Comparison of ENCODE assay signal across 22 mouse cellular contexts in the genomic region with DNA sequence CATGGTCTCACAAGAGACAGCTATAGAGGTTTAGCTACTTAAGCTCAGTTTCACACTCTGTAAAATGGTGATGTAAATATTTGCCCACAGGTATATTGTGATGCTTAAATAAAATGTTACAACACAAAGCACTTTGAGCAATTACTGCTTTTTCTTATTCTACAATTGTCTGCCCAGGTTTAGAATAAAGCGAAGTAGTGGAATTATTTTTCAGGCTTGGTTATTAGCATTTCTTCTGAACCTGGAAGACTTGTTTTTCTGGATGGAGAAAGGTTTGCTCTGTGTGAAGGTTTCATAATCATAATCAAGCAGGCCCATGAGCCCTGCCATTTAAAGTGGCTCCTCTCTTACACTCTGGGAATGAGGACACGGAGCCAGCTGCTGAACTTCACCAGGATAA. TPM values are rescaled to one million over a fixed set of nuclear protein-coding genes. Genes with fewer than 3 reads are reported as not detected.
DNase-seq lines count a peak whose midpoint lies in the region; ATAC-seq lines count a peak whose summit lies in the region.
"Had no signal": no experiment of that assay in that cellular context is flagged by ENCODE, and none has a peak within 500 bp of the region (broad histone marks: within the 10 kb centered on the region; RNA-seq: fewer than 3 reads in every experiment).

A gene (plus strand): TSS at position 301 of the 400 bp plus-strand sequence.

- H3K27me3 ChIP-seq in kidney, embryonic 14.5 days (ENCODE audit: control insufficient read depth, insufficient read depth, low read length), result no peaks in the 10 kb centered on the region
- H3K27me3 ChIP-seq in stomach, embryonic 15.5 days (replicated peaks), result no peaks in the 10 kb centered on the region

- no peak within 1 kb of the TSS for H3K27ac ChIP-seq in kidney, embryonic 14.5 days (ENCODE audit: low read depth, low read length)
- no peak within 1 kb of the TSS for H3K27ac ChIP-seq in stomach, embryonic 15.5 days
- H3K27ac ChIP-seq: hindbrain, embryonic 15.5 days; limb, embryonic 12.5 days; liver, embryonic 12.5 days; midbrain, embryonic 13.5 days had no signal

- H3K4me3 ChIP-seq in kidney, embryonic 14.5 days (ENCODE audit: low read length), result no peak within 1 kb of the TSS
- no peak within 1 kb of the TSS for H3K4me3 ChIP-seq in stomach, embryonic 15.5 days (replicated peaks)
- H3K4me3 ChIP-seq: hindbrain, embryonic 15.5 days; limb, embryonic 12.5 days; liver, embryonic 12.5 days; midbrain, embryonic 13.5 days had no signal

- no peaks in the 10 kb centered on the region for H3K9me3 ChIP-seq in kidney, embryonic 14.5 days (ENCODE audit: control insufficient read depth, low read length)
- no peaks in the 10 kb centered on the region for H3K9me3 ChIP-seq in stomach, embryonic 15.5 days
- H3K9me3 ChIP-seq: hindbrain, embryonic 15.5 days; limb, embryonic 12.5 days; liver, embryonic 12.5 days; midbrain, embryonic 13.5 days had no signal

- no peaks in the 10 kb centered on the region for H3K36me3 ChIP-seq in kidney, embryonic 14.5 days (ENCODE audit: control insufficient read depth, insufficient read depth, low read length)
- H3K36me3 ChIP-seq in stomach, embryonic 15.5 days, result no peaks in the 10 kb centered on the region
- H3K36me3 ChIP-seq: hindbrain, embryonic 15.5 days; limb, embryonic 12.5 days; liver, embryonic 12.5 days; midbrain, embryonic 13.5 days had no signal

- WGBS in kidney, embryonic 14.5 days, result 85% methylated on average over 2 of the region's 2 CpGs
- WGBS in stomach, embryonic 15.5 days, result 91% methylated on average over 2 of the region's 2 CpGs

- no peak within 1 kb of the TSS for H3K9ac ChIP-seq in kidney, embryonic 14.5 days (ENCODE audit: low read depth, low read length)
- H3K9ac ChIP-seq in stomach, embryonic 15.5 days, result no peak within 1 kb of the TSS
- H3K9ac ChIP-seq: hindbrain, embryonic 15.5 days; limb, embryonic 12.5 days; liver, embryonic 12.5 days; midbrain, embryonic 13.5 days had no signal

- no peak for DNase-seq in adrenal gland, postnatal 10 days
- DNase-seq in adrenal gland, adult 2 months, result no peak
- no peak for DNase-seq in kidney, postnatal 10 days
- DNase-seq in adrenal gland, postnatal 4 days (ENCODE audit: low spot score in 2 of 2), result no peak
- DNase-seq in urinary bladder, postnatal 10 days (ENCODE audit: low spot score), result no peak
- DNase-seq: cerebellum, adult 8-10 months; cerebellum, postnatal 36 days; gastrocnemius, postnatal 14 days; heart, adult 11 months; thymus, postnatal 14 days had no signal

- ATAC-seq in kidney, embryonic 14.5 days (ENCODE audit: low FRiP score, low TSS enrichment), result no peak
- no peak for ATAC-seq in stomach, embryonic 15.5 days (ENCODE audit: insufficient read depth, low FRiP score, low read depth)
- ATAC-seq: activated CD4-positive, CD25-positive, alpha-beta regulatory T cell, adult 4 months; forebrain, embryonic 16.5 days; liver, embryonic 12.5 days; midbrain, embryonic 13.5 days had no signal

- H3K4me2 ChIP-seq in kidney, embryonic 14.5 days (replicated peaks; ENCODE audit: low read depth, low read length), result no peak within 1 kb of the TSS
- no peak within 1 kb of the TSS for H3K4me2 ChIP-seq in stomach, embryonic 15.5 days
- H3K4me2 ChIP-seq: heart, embryonic 11.5 days; hindbrain, embryonic 15.5 days; limb, embryonic 12.5 days; liver, embryonic 12.5 days; midbrain, embryonic 13.5 days had no signal

- H3K4me1 ChIP-seq in kidney, embryonic 14.5 days (ENCODE audit: control insufficient read depth, insufficient read depth, low read length), result no peaks in the 10 kb centered on the region
- H3K4me1 ChIP-seq in stomach, embryonic 15.5 days, result no peaks in the 10 kb centered on the region
- H3K4me1 ChIP-seq: hindbrain, embryonic 15.5 days; limb, embryonic 12.5 days; liver, embryonic 12.5 days; midbrain, embryonic 13.5 days had no signal

RNA-seq across cellular contexts. Expression of the gene that starts here (rescaled TPM):
- 10 to 100 TPM; 25.7 to 29.8 TPM for total RNA-seq in adrenal gland, postnatal 10 days (2021)
- 1 to 10 TPM; 5.3 to 8.7 TPM for total RNA-seq in adrenal gland, adult 2 months (2021)
- 0.31 and 0.37 TPM in 2 replicates for polyA plus RNA-seq in adrenal gland, adult 2 months (2012; rRNA removed)
- 46.4 and 53.1 TPM in 2 replicates for polyA plus RNA-seq in kidney, embryonic 14.5 days (2014; fragmentation: Nextera tagmentation; extraction: Ambion mirVana)
- 10 to 100 TPM; 68.6 to 73.6 TPM for total RNA-seq in adrenal gland, postnatal 4 days (2021)
- 11.5 and 16.6 TPM in 2 replicates for polyA plus RNA-seq in stomach, embryonic 15.5 days (2015; fragmentation: Nextera tagmentation; extraction: Ambion mirVana)
- total RNA-seq: hematopoietic stem cell, adult 5-6 weeks; megakaryocyte, adult 5-6 weeks; monocyte, adult 5-6 weeks had no signal
- polyA plus RNA-seq: activated CD4-positive, CD25-positive, alpha-beta regulatory T cell, adult 4 months; forebrain, embryonic 16.5 days; heart, embryonic 11.5 days; limb, embryonic 12.5 days; liver, embryonic 12.5 days had no signal
